9 mouse cellular contexts compared by ENCODE assay signal in the genomic region with DNA sequence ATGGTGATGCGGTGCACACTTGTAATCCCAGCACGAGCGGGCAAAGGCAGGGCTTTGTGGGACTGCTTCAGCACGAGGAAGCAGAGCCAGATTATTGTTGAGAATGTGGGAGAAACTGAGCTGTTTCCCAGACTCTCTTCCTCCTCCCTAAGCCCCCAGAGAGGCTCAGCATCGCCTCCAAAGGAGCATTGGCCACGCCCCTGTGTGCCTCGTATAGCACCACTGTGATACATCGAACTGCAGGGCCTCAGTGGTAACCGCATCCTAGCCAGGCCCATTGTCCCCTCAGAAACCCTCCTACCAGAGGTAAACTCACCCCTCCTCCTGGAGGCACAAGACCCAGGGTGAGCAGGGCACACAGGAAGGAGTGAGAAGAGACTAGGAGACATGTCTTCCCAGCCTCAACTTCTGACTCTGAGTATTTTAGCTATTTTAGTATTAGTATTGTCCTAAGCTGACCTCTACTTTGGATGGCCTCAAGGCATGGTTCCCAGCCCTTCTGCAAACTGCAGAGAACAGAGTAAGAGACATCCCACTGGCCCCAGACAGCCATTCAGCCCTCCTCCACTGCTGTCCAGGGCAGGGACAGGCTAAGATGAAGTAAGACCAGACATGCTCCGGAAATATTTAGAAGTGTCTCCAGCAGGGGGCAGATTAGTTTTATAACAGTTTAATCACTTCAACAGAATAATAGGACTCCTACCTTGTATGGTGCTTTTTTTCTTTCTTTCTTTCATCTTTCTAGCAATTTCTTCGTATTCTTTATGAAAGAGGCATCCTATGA. TPM values are rescaled to one million over a fixed set of nuclear protein-coding genes. Genes with fewer than 3 reads are reported as not detected.
DNase-seq lines count a peak whose midpoint lies in the region; ATAC-seq and TF ChIP-seq lines count a peak whose summit lies in the region.
"Had no signal": no experiment of that assay in that cellular context is flagged by ENCODE, and none has a peak within 500 bp of the region (broad histone marks: within the 10 kb centered on the region; RNA-seq: fewer than 3 reads in every experiment).

No protein-coding gene starts in this region.

- peaks cover 14% of the 10 kb centered on the region for H3K4me1 ChIP-seq in heart, embryonic 12.5 days (replicated peaks)
- H3K4me1 ChIP-seq in thymus, adult 2 months (replicated peaks; ENCODE audit: control insufficient read depth, insufficient read depth, low read length), result no peaks in the 10 kb centered on the region
- H3K4me1 ChIP-seq in hindbrain, embryonic 13.5 days (replicated peaks), result peaks cover 13% of the 10 kb centered on the region

- 58% methylated on average over 11 of the region's 11 CpGs for WGBS in heart, embryonic 12.5 days
- WGBS in thymus, adult 2 months, result 78% methylated on average over 11 of the region's 11 CpGs
- WGBS in hindbrain, embryonic 13.5 days, result 58% methylated on average over 11 of the region's 11 CpGs

- no peak for ATAC-seq in heart, embryonic 12.5 days (ENCODE audit: insufficient number of reproducible peaks, low FRiP score)
- peak; percentile 61; the same call in 1 of the 2 replicates for ATAC-seq in granulocyte monocyte progenitor cell, adult 5-6 weeks (replicated peaks; ENCODE audit: poor library complexity, severe bottlenecking)
- peak; percentile 37; the same call in 1 of the 2 replicates for ATAC-seq in neutrophil, adult 5-6 weeks (ENCODE audit: extremely low read depth, insufficient number of reproducible peaks, low FRiP score, poor library complexity, severe bottlenecking)
- ATAC-seq in hindbrain, embryonic 13.5 days (ENCODE audit: low FRiP score), result no peak

- no peak overlapping the region for H3K27ac ChIP-seq in heart, embryonic 12.5 days (ENCODE audit: poor library complexity, severe bottlenecking)
- H3K27ac ChIP-seq in thymus, adult 2 months (ENCODE audit: control insufficient read depth, insufficient read depth, low read length), result no peak overlapping the region
- no peak overlapping the region for H3K27ac ChIP-seq in hindbrain, embryonic 13.5 days

- no peaks in the 10 kb centered on the region for H3K36me3 ChIP-seq in heart, embryonic 12.5 days
- no peaks in the 10 kb centered on the region for H3K36me3 ChIP-seq in thymus, adult 2 months (ENCODE audit: control insufficient read depth, insufficient read depth, low read length)
- no peaks in the 10 kb centered on the region for H3K36me3 ChIP-seq in hindbrain, embryonic 13.5 days

- TF ChIP-seq CTCF in thymus, adult 2 months (IDR thresholded peaks at IDR 0.05; ENCODE audit: borderline replicate concordance, control insufficient read depth, extremely low read depth, insufficient read depth, low read length, poor library complexity), result no peak

- H3K9me3 ChIP-seq in heart, embryonic 12.5 days (replicated peaks), result 0 out of 2 replicates have a peak, but pooled peaks cover 3% of the 10 kb centered on the region
- H3K9me3 ChIP-seq in hindbrain, embryonic 13.5 days, result no peaks in the 10 kb centered on the region

- H3K27me3 ChIP-seq in heart, embryonic 12.5 days (replicated peaks), result no peaks in the 10 kb centered on the region
- no peaks in the 10 kb centered on the region for H3K27me3 ChIP-seq in thymus, adult 2 months (ENCODE audit: control insufficient read depth, insufficient read depth, low read length)
- 0 out of 2 replicates have a peak, but pooled peaks cover 4% of the 10 kb centered on the region for H3K27me3 ChIP-seq in hindbrain, embryonic 13.5 days

- no peak overlapping the region for H3K4me3 ChIP-seq in heart, embryonic 12.5 days
- H3K4me3 ChIP-seq in thymus, adult 2 months (ENCODE audit: control insufficient read depth, insufficient read depth, low read length), result no peak overlapping the region
- H3K4me3 ChIP-seq in hindbrain, embryonic 13.5 days, result no peak overlapping the region
- H3K4me3 ChIP-seq: myocyte had no signal

- H3K9ac ChIP-seq in heart, embryonic 12.5 days, result no peak overlapping the region
- no peak overlapping the region; the same call in 1 of the 2 replicates for H3K9ac ChIP-seq in hindbrain, embryonic 13.5 days

- no peak overlapping the region for H3K4me2 ChIP-seq in heart, embryonic 12.5 days
- no peak overlapping the region for H3K4me2 ChIP-seq in hindbrain, embryonic 13.5 days

- TF ChIP-seq POLR2A in thymus, adult 2 months (IDR thresholded peaks at IDR 0.05; ENCODE audit: control insufficient read depth, extremely low read depth, insufficient read depth, low read length, poor library complexity), result no peak

- peak; percentile 96 for DNase-seq in heart, adult 11 months
- DNase-seq in thymus, adult 2 months, result peak; percentile 39
- no peak for DNase-seq in thymus, postnatal 36 days
- no peak for DNase-seq in right cerebral cortex, postnatal 4 days

RNA-seq across cellular contexts. Expression of a gene that starts 45.2 kb away (rescaled TPM):
- not detected in 2 replicates for polyA plus RNA-seq in heart, embryonic 12.5 days (2016; fragmentation: Nextera tagmentation; extraction: Ambion mirVana)
- polyA plus RNA-seq in thymus, adult 2 months (2012; rRNA removed), result 0.08 TPM in 1 of 2 replicates, not detected in the other
- not detected in 2 replicates for total RNA-seq in granulocyte monocyte progenitor cell, adult 5-6 weeks (2014; fragmentation: Nextera tagmentation)
- total RNA-seq in granulocyte monocyte progenitor cell, adult 5-6 weeks (2017), result not detected in 2 replicates
- total RNA-seq in neutrophil, adult 5-6 weeks (2017), result not detected in 2 replicates
- not detected in 2 replicates for polyA plus RNA-seq in hindbrain, embryonic 13.5 days (2015; fragmentation: Nextera tagmentation; extraction: Ambion mirVana)
- polyA plus RNA-seq: myocyte had no signal

RNA-seq across cellular contexts. Expression of a gene that starts 53.1 kb away (rescaled TPM):
- polyA plus RNA-seq in heart, embryonic 12.5 days (2016; fragmentation: Nextera tagmentation; extraction: Ambion mirVana), result 10.6 and 12.3 TPM in 2 replicates
- 6.7 and 8.4 TPM in 2 replicates for polyA plus RNA-seq in thymus, adult 2 months (2012; rRNA removed)
- 7.2 and 9.7 TPM in 2 replicates for total RNA-seq in granulocyte monocyte progenitor cell, adult 5-6 weeks (2014; fragmentation: Nextera tagmentation)
- 0.62 and 2.8 TPM in 2 replicates for total RNA-seq in granulocyte monocyte progenitor cell, adult 5-6 weeks (2017)
- 4.1 and 7.0 TPM in 2 replicates for total RNA-seq in neutrophil, adult 5-6 weeks (2017)
- polyA plus RNA-seq in hindbrain, embryonic 13.5 days (2015; fragmentation: Nextera tagmentation; extraction: Ambion mirVana), result 12.6 TPM in 2 replicates

Comparison
In these comparisons a context has a peak if more than half of its experiments do, and no peak if none do; other contexts are left out.
1. DNase-seq: peak in heart, adult 11 months (single experiment) and thymus, adult 2 months (single experiment); none in thymus, postnatal 36 days (0 of 2) and right cerebral cortex, postnatal 4 days (single experiment).
2. ATAC-seq: peak in granulocyte monocyte progenitor cell, adult 5-6 weeks (single experiment) and neutrophil, adult 5-6 weeks (single experiment); none in heart, embryonic 12.5 days (single experiment) and hindbrain, embryonic 13.5 days (single experiment).